Mouse (Mus musculus) heart, embryonic 12.5 days (tissue): ENCODE results near the gene Zfp646. TPM values are rescaled to one million over a fixed set of nuclear protein-coding genes. Genes with fewer than 3 reads are reported as not detected.

Experiments used
- ATAC-seq: fragments of 200-750 bp; cut with Nextera tagmentation; 2 replicates; pipeline ENCODE4 v1.8.0; 2017; ENCODE audit warnings: moderate TSS enrichment, moderate library complexity; ENCODE audit not compliant: insufficient number of reproducible peaks, low FRiP score
- H3K27ac ChIP-seq: fragments of 300-500 bp; sonication (generic); 2 replicates; pipeline ENCODE4 v1.5.1; 2016; ENCODE audit warnings: mild to moderate bottlenecking, moderate library complexity; ENCODE audit not compliant: poor library complexity, severe bottlenecking
- H3K27me3 ChIP-seq: fragments of 300-500 bp; sonication (generic); replicated peaks from 2 replicates; pipeline ENCODE4 v1.6.1; 2016; ENCODE audit warnings: mild to moderate bottlenecking, moderate library complexity
- H3K36me3 ChIP-seq: fragments of 300-500 bp; sonication (generic); 2 replicates; pipeline ENCODE4 v1.6.1; 2016; ENCODE audit warnings: mild to moderate bottlenecking, moderate library complexity
- H3K4me1 ChIP-seq: fragments of 300-500 bp; sonication (generic); replicated peaks from 2 replicates; pipeline ENCODE4 v1.6.1; 2016; ENCODE audit warnings: mild to moderate bottlenecking
- H3K4me2 ChIP-seq: fragments of 300-500 bp; sonication (generic); 2 replicates; pipeline ENCODE4 v1.6.1; 2016; ENCODE audit warnings: mild to moderate bottlenecking, moderate library complexity
- H3K4me3 ChIP-seq: fragments of 300-500 bp; sonication (generic); 2 replicates; pipeline ENCODE4 v1.5.1; 2016; ENCODE audit warnings: mild to moderate bottlenecking
- H3K9ac ChIP-seq: fragments of 300-500 bp; sonication (generic); 2 replicates; pipeline ENCODE4 v1.6.1; 2016; ENCODE audit warnings: mild to moderate bottlenecking, moderate library complexity
- H3K9me3 ChIP-seq: fragments of 300-500 bp; sonication (generic); replicated peaks from 2 replicates; pipeline ENCODE4 v1.6.1; 2016; ENCODE audit warnings: mild to moderate bottlenecking, moderate library complexity
- WGBS: fragments of 180-500 bp; shearing (Covaris S2); methylation state at CpG from one replicate; pipeline ENCODE4 v1.1.7; 2016; 5-methylcytosine and 5-hydroxymethylcytosine counted together
- polyA plus RNA-seq: library from polyadenylated mRNA; unstranded; fragments of >200 nt; fragmentation: Nextera tagmentation; extraction: Ambion mirVana; gene quantifications from 2 replicates; pipeline ENCODE4 v1.2.1, GENCODE M21; 2016

The Zfp646 gene
- polyA plus RNA-seq, 1 experiment from 2014 or later, result 11.5 TPM

DNA sequence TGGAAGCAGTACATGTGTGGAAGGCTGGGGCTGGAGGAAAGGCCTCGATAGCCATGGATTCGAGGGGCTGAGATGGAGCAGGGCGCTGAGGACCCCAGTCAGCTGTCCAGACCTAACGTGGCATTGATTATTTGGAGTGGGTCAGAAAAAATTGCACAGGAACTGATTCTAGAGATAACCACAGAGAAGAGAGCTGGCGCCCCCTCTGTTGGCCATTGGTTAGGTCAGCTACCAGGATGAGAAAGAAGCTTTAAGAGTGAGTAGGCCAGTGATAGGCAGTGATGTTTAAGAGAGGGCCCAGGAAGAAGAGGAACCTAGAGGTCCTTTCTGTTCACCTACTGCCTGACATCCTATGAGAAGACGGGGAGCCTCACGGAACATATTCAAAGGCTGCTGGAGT is 43.3 kb downstream of the Zfp646 start:
- no peak overlapping the region for H3K4me3 ChIP-seq
- no peak overlapping the region for H3K4me2 ChIP-seq
- H3K27ac ChIP-seq, result no peak overlapping the region
- no peak overlapping the region for H3K9ac ChIP-seq
- no peak for ATAC-seq
- no peaks in the 10 kb centered on the region for H3K27me3 ChIP-seq
- WGBS, result 80% methylated on average over 7 of the region's 7 CpGs
- no peaks in the 10 kb centered on the region for H3K9me3 ChIP-seq
- no peaks in the 10 kb centered on the region for H3K4me1 ChIP-seq
- H3K36me3 ChIP-seq, result peaks cover 60% of the 10 kb centered on the region

DNA sequence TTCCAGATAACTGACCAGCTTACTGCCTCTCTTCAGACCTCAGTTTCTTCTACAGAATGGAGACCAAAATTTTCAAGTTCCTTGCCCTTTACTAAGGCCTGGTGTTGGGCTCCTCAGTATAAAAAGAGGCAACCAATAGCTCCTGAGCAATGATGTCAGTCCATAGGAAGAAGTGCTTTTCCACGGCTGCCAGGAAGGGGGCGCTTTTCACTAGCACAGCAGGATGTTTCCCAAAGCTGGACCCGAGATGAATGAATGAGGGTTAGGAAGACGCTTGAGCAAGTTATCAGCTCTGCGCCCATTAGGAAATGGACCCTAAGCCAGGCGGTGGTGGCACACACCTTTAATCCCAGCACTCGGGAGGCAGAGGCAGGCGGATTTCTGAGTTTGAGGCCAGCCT is 45.5 kb downstream of the Zfp646 start:
- Histone ChIP-seq H3K36me3 (peaks cover 61% of the 10 kb centered on the region), H3K9ac (no peak overlapping the region), H3K9me3 (no peaks in the 10 kb centered on the region), H3K27ac (no peak overlapping the region), H3K4me1 (no peaks in the 10 kb centered on the region), H3K27me3 (no peaks in the 10 kb centered on the region), H3K4me3 (no peak overlapping the region), H3K4me2 (no peak overlapping the region)
- WGBS, result 64% methylated on average over 8 of the region's 8 CpGs
- ATAC-seq, result no peak

DNA sequence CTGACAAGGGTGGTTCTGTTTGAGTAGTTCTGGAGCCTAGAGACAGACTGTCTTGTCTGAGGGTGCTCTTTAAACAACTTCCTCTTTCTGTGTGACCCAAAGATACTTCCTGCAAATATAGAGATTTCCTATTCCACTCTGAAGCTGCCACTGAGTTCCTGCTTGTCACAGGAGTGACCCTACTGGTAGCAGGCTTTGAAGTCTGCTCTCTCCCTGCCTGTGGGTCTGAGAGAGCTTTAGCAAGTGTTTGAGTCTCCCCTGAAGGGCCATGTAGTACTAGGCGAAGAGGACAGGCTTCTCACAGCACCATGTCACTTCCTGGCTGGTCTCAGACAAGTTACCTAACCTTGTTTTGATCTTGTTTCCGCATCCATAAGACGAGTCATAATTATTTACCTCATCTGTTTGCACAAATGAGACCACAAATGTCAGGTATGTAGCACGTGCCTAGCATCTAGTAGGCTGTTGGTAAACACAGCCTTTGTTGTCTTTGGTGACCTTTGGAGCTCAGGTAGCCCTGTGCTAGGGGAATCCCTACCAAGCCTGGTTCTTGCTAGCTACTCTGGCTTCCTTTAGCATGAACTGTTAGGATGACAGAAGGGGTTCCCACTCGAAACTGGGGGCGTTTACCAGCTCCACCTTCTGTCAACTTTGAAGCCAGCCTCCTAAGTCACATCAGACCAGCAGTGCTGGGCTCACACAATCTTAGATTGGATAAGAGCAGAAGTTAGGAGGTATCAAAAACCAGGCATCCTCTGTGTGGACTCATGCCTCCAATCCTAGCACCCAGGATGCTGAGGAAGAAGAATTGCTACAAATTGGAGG is 46.6 kb downstream of the Zfp646 start:
- Histone ChIP-seq H3K9ac (no peak overlapping the region), H3K36me3 (peaks cover 50% of the 10 kb centered on the region), H3K4me1 (no peaks in the 10 kb centered on the region), H3K4me3 (no peak overlapping the region), H3K4me2 (no peak overlapping the region), H3K27me3 (peaks cover 2% of the 10 kb centered on the region), H3K27ac (no peak overlapping the region), H3K9me3 (no peaks in the 10 kb centered on the region)
- ATAC-seq, result no peak
- WGBS, result 74% methylated on average over 6 of the region's 6 CpGs

GRCm38 (mm10) chr7:127923714-127924113 is 47.7 kb downstream of the Zfp646 start:
- Histone ChIP-seq H3K9ac (no peak overlapping the region), H3K4me3 (no peak overlapping the region), H3K9me3 (no peaks in the 10 kb centered on the region), H3K27ac (no peak overlapping the region), H3K36me3 (peaks cover 45% of the 10 kb centered on the region), H3K27me3 (peaks cover 11% of the 10 kb centered on the region), H3K4me2 (no peak overlapping the region), H3K4me1 (peaks cover under 1% of the 10 kb centered on the region)
- no peak for ATAC-seq
- WGBS, result 89% methylated on average over 5 of the region's 5 CpGs

GRCm38 (mm10) chr7:127925252-127925651 is 49.2 kb downstream of the Zfp646 start:
- Histone ChIP-seq H3K9me3 (no peaks in the 10 kb centered on the region), H3K27ac (no peak overlapping the region), H3K4me1 (peaks cover 16% of the 10 kb centered on the region), H3K4me2 (no peak overlapping the region), H3K27me3 (peaks cover 21% of the 10 kb centered on the region), H3K36me3 (peaks cover 42% of the 10 kb centered on the region), H3K4me3 (no peak overlapping the region), H3K9ac (no peak overlapping the region)
- ATAC-seq, result no peak
- 74% methylated on average over 5 of the region's 5 CpGs for WGBS

DNA sequence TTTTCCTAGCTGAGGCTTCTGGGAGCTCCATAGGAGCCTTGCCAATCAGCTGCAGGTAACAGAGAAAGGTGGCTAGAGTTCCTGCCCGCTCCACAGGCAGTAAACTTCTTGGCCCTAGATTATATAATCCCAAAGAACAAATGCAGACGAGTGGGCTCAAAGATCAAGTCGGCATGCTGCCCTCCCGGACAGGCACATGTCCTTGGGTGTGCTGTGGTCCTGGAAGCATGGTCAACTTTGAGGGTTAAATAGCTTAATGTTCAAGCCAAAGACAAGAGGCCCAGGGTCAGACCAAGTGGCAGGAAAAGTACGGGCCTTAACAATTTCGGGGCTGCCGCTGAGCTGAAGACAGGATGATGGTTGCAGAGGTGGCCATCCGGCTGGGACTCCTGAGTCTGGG is 50.0 kb downstream of the Zfp646 start:
- ATAC-seq, result no peak
- Histone ChIP-seq H3K27me3 (peaks cover 23% of the 10 kb centered on the region), H3K9me3 (no peaks in the 10 kb centered on the region), H3K4me1 (peaks cover 16% of the 10 kb centered on the region), H3K4me2 (no peak overlapping the region), H3K4me3 (no peak overlapping the region), H3K9ac (no peak overlapping the region), H3K27ac (no peak overlapping the region), H3K36me3 (peaks cover 37% of the 10 kb centered on the region)
- 91% methylated on average over 8 of the region's 8 CpGs for WGBS

GRCm38 (mm10) chr7:127926846-127927245 is 50.8 kb downstream of the Zfp646 start:
- Histone ChIP-seq H3K27me3 (peaks cover 23% of the 10 kb centered on the region), H3K9ac (no peak overlapping the region), H3K4me1 (peaks cover 24% of the 10 kb centered on the region), H3K27ac (no peak overlapping the region), H3K36me3 (peaks cover 37% of the 10 kb centered on the region), H3K9me3 (no peaks in the 10 kb centered on the region), H3K4me3 (no peak overlapping the region), H3K4me2 (no peak overlapping the region)
- no peak for ATAC-seq
- 84% methylated on average over 11 of the region's 11 CpGs for WGBS

GRCm38 (mm10) chr7:127927726-127928125 is 51.7 kb downstream of the Zfp646 start:
- Histone ChIP-seq H3K27ac (no peak overlapping the region), H3K27me3 (peaks cover 23% of the 10 kb centered on the region), H3K4me1 (peaks cover 26% of the 10 kb centered on the region), H3K4me3 (no peak overlapping the region), H3K36me3 (peaks cover 28% of the 10 kb centered on the region), H3K9me3 (no peaks in the 10 kb centered on the region), H3K9ac (no peak overlapping the region), H3K4me2 (no peak overlapping the region)
- ATAC-seq, result no peak
- WGBS, result 87% methylated on average over 11 of the region's 11 CpGs

GRCm38 (mm10) chr7:127928596-127928995 is 52.6 kb downstream of the Zfp646 start:
- Histone ChIP-seq H3K9ac (peak overlapping the region; percentile 15; the same call in 1 of the 2 replicates), H3K27ac (no peak overlapping the region), H3K4me2 (peak overlapping the region; percentile 58), H3K4me3 (no peak overlapping the region), H3K4me1 (peaks cover 26% of the 10 kb centered on the region), H3K9me3 (no peaks in the 10 kb centered on the region), H3K27me3 (peaks cover 23% of the 10 kb centered on the region), H3K36me3 (peaks cover 20% of the 10 kb centered on the region)
- WGBS, result 47% methylated on average over 5 of the region's 5 CpGs
- no peak for ATAC-seq

DNA sequence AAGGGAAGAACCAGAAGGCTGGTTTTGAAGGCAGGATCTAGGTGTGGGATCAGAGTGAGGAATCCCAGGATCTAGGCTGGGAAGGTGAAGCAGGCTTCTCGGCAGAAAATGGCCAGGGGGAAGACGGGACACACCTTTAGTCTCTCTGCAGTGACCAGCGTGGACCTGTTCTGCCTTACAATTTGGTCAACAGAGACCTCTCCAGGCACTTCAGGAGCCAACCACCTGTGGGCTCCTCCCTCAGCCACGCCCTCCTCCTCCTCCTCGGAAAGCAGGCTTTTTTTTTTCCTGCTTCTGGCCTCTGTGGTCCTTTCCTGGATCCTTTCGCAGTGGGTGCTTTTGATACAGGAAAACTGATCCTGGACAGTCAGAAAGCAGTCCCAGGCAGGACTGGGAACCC is 53.9 kb downstream of the Zfp646 start, which contains the start of gene Prss8:
TSS of gene Prss8 (minus strand) at position 182 of the 400 bp plus-strand sequence.
- H3K4me1 ChIP-seq, result peaks cover 33% of the 10 kb centered on the region
- no peaks in the 10 kb centered on the region for H3K9me3 ChIP-seq
- H3K27ac ChIP-seq, result no peak within 1 kb of the TSS
- H3K36me3 ChIP-seq, result peaks cover 11% of the 10 kb centered on the region
- H3K4me3 ChIP-seq, result peak within 1 kb of the TSS; percentile 29
- peak within 1 kb of the TSS; percentile 22 for H3K9ac ChIP-seq
- ATAC-seq, result no peak
- H3K27me3 ChIP-seq, result peaks cover 23% of the 10 kb centered on the region
- 11% methylated on average over 6 of the region's 6 CpGs for WGBS
- peak within 1 kb of the TSS; percentile 58 for H3K4me2 ChIP-seq

DNA sequence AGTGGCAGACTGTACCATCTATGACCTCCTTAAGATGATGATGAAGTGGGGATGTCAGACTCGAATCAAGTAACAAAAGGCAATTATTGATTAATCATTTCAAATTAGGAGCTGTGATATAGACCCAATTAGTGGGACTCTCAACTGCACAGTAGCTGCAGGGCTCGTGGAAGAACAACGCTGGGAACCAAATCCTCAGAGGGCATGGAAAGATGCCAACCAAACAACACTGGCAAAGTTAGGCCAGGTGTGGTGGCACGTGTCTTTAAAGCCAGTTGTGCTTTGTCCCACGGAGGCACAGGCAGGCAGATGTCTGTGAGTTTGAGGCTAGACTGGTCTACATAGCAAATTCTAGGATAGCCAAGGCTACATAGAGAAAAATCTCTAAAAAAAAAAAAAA is 54.6 kb downstream of the Zfp646 start:
- Histone ChIP-seq H3K27ac (no peak overlapping the region), H3K4me3 (no peak overlapping the region), H3K9me3 (no peaks in the 10 kb centered on the region), H3K4me2 (no peak overlapping the region), H3K9ac (no peak overlapping the region), H3K4me1 (peaks cover 34% of the 10 kb centered on the region), H3K36me3 (peaks cover 3% of the 10 kb centered on the region; the same call in 1 of the 2 replicates), H3K27me3 (peaks cover 23% of the 10 kb centered on the region)
- 82% methylated on average over 5 of the region's 5 CpGs for WGBS
- ATAC-seq, result no peak
